Mouse (Mus musculus) ovary, adult 18-20 months (tissue): ENCODE data around the gene Zp1.

Source experiments
- DNase-seq: peaks from one replicate; pipeline ENCODE4 v3.0.0; 2022; ENCODE audit warnings: low spot score, mixed read lengths

The Zp1 gene

GRCm38 (mm10) chr19:10924220-10924619 is 3.8 kb upstream of the Zp1 start:
- no peak for DNase-seq

GRCm38 (mm10) chr19:10921058-10921457 is 626 bp upstream of the Zp1 start:
- no peak for DNase-seq

GRCm38 (mm10) chr19:10918321-10918991 is 2.0 kb downstream of the Zp1 start:
- DNase-seq, result no peak

- DNase-seq, result no peak
These were observed 3.9 kb downstream of the Zp1 start for GRCm38 (mm10) chr19:10916506-10916905.

- DNase-seq, result no peak
These were observed 5.6 kb downstream of the Zp1 start for GRCm38 (mm10) chr19:10914870-10915269.

- DNase-seq, result no peak
These were observed 6.1 kb downstream of the Zp1 start for GRCm38 (mm10) chr19:10914291-10914690.

- peak; percentile 24 for DNase-seq
These were observed 11.2 kb downstream of the Zp1 start for GRCm38 (mm10) chr19:10909087-10909721.

GRCm38 (mm10) chr19:10907891-10908290 is 12.5 kb downstream of the Zp1 start:
- DNase-seq, result no peak

- no peak for DNase-seq
These were observed 14.8 kb downstream of the Zp1 start for GRCm38 (mm10) chr19:10905728-10906000.

GRCm38 (mm10) chr19:10904927-10905727 is 15.3 kb downstream of the Zp1 start:
- peak; percentile 69 for DNase-seq

- DNase-seq, result no peak
These were observed 15.9 kb downstream of the Zp1 start for GRCm38 (mm10) chr19:10904512-10904911.

- DNase-seq, result no peak
These were observed 19.4 kb downstream of the Zp1 start for GRCm38 (mm10) chr19:10901046-10901445.

GRCm38 (mm10) chr19:10900315-10900714 is 20.1 kb downstream of the Zp1 start:
- DNase-seq, result no peak

GRCm38 (mm10) chr19:10897491-10897890 is 22.9 kb downstream of the Zp1 start:
- no peak for DNase-seq

- no peak for DNase-seq
These were observed 23.6 kb downstream of the Zp1 start for GRCm38 (mm10) chr19:10896849-10897248.

GRCm38 (mm10) chr19:10895708-10896107 is 24.7 kb downstream of the Zp1 start:
- no peak for DNase-seq

- peak; percentile 95 for DNase-seq
These were observed 25.4 kb downstream of the Zp1 start, which contains the start of gene Prpf19 for GRCm38 (mm10) chr19:10895016-10895528. TSS of gene Prpf19 (plus strand) at chr19:10895231.

GRCm38 (mm10) chr19:10892201-10892600 is 28.2 kb downstream of the Zp1 start:
- DNase-seq, result no peak

GRCm38 (mm10) chr19:10881426-10882154 is 38.8 kb downstream of the Zp1 start, which contains the start of gene Tmem109:
TSS of gene Tmem109 (minus strand) at chr19:10882001.
- DNase-seq, result peak; percentile 89

GRCm38 (mm10) chr19:10880975-10881425 is 39.4 kb downstream of the Zp1 start:
- DNase-seq, result no peak

- no peak for DNase-seq
These were observed 40.1 kb downstream of the Zp1 start for GRCm38 (mm10) chr19:10880085-10880974.
